Mouse (Mus musculus) frontal cortex, postnatal 14 days (tissue): ENCODE measurements around the gene Olfr1394.
"Not testable (repeated sequence)": the region's sequence is repeated elsewhere in the genome, so short reads cannot be mapped to it uniquely, and the experiment has no call there.

Source experiments
- DNase-seq, 2 experiments: peaks; one replicate each; pipeline ENCODE4 v3.0.0; 2022; ENCODE audit warnings: low spot score in 2 of 2

The Olfr1394 gene

DNA sequence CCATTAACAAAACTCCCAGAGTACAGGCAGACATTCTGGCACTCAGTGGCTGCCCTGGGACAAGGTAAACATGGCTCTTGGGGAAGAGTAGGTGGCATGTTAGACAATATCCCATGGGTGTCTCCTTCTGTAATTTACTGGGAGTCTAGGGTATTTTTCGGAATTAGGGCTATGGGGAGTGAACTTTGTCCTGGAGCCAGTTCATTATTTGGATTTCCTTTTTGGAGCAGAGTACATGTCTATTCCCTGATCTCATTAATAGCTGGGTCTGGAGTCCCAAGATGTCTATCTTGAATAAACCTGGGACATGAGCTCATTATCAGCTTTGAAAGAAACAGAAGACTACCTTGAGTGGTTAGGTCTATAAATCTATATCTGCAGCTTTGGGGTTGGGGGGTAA is at the start of gene Olfr1394:
TSS of gene Olfr1394 (plus strand) at position 301 of the 400 bp plus-strand sequence.
- DNase-seq, result no peak

DNA sequence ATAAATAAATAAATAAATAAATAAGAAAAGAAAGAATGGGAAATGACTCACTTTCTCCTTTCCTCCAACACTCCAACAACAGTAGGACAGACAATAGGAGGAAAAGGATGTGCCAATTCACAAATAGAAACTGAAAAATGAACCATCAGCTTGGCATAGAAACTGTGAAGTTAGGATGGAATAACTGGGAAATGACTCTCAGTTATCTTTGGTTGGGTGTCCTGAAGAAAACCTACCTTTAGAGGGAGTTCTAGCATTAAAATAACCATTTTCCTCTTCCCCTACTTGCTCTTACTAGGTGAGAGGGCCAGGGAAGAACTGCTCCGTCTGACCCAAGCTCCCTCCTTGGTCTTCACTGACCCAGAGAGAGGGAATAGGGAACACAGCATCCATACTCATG is 48.4 kb upstream of the Olfr1394 start:
- DNase-seq, result no peak

- DNase-seq, result no peak
Measured at GRCm38 (mm10) chr11:49107650-49108537, 46.3 kb upstream of the Olfr1394 start.

GRCm38 (mm10) chr11:49108833-49109232 is 45.3 kb upstream of the Olfr1394 start:
- DNase-seq, result no peak

DNA sequence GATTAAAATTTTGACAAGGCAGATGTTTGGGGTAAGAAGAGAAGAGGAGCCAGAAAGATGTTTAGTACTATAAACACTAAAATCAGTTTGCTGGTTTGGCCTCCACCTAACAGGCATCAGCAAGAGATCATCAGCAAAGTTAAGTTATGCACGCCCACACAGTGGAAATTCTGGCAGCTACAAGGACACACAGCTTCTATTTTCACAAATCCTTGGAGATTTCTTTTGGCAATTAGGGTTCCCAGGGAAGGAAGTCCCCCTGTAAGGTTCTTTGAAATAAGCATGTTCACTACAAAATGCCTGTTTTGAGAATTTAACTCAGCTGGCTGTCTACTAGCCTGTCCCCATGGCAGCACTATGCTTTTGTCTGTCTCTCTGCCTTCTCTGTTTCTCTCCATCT is 43.2 kb upstream of the Olfr1394 start:
- DNase-seq, result no peak

DNA sequence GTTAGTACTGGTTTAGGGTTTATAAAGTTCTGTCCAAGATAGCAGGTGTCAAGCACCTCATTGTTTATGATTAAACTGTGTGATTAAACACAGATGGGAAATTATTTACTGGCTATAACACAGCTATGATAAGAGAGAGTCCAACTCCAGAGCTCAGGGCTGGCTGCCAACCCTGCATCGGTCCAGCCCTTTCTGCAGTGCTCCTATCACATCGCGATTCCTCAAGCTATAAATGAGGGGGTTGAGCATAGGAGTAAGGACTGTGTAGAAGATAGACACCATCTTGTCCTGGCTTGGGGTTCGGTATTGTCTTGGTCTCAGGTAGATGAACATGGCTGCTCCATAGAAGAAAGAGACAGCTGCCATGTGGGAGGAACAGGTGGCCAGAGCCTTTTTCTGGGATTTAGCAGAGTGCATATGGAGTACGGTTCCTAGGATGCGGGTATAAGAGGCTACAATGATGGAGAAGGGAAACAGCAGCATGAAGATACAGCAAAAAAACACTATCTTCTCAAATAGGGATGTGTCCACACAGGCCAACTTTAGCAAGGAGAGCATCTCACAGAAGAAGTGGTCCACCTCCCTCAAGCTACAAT is 41.5 kb upstream of the Olfr1394 start:
- DNase-seq, result no peak

DNA sequence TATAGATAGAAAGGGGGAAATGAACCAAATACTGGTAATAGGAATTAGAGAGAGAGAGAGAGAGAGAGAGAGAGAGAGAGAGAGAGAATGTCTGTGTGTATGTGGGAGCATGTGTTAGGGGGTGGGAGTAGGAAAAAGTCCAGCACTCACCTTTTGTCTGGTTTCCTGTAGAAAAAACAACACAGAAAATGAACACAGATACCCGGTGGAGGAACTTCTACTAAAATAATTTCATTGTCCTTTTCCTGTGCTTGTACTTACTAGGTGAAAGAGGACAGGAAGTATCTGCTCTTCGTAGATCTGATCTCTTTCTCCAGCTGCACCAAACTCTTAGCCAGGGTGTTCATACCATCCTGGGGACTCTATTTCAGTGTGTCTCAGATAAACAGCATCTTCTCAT is 40.0 kb upstream of the Olfr1394 start:
- no peak for DNase-seq

DNA sequence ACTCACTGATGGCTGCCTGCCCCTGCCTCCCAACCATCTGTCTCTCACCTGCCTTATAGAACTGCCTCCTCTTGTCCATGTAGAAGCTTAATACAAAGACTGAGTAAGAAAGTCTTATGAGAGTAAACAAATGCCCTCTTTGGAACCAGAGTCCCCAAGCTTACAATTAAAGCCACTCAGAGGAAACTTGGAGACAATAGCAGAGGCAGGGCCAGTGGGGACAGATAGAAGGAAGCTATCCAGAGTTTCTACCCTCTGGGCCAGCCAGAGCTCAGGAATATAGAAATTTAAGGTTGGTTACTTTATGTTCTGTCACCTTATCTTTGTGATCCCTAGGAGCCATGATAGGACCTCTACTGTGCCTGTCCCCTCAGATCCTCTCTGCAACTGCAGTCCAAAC is 39.4 kb upstream of the Olfr1394 start, which contains the start of gene Olfr1396:
TSS of gene Olfr1396 (minus strand) at position 101 of the 400 bp plus-strand sequence.
- no peak for DNase-seq

- no peak for DNase-seq
Measured at GRCm38 (mm10) chr11:49119635-49120034, 34.5 kb upstream of the Olfr1394 start.

GRCm38 (mm10) chr11:49124169-49124568 is 30.0 kb upstream of the Olfr1394 start:
- no peak for DNase-seq

- DNase-seq, result no peak
Measured at GRCm38 (mm10) chr11:49141974-49142373, 12.2 kb upstream of the Olfr1394 start, which contains the start of gene Olfr1395. Gene Olfr1395 (plus strand): TSS chr11:49142274.

DNA sequence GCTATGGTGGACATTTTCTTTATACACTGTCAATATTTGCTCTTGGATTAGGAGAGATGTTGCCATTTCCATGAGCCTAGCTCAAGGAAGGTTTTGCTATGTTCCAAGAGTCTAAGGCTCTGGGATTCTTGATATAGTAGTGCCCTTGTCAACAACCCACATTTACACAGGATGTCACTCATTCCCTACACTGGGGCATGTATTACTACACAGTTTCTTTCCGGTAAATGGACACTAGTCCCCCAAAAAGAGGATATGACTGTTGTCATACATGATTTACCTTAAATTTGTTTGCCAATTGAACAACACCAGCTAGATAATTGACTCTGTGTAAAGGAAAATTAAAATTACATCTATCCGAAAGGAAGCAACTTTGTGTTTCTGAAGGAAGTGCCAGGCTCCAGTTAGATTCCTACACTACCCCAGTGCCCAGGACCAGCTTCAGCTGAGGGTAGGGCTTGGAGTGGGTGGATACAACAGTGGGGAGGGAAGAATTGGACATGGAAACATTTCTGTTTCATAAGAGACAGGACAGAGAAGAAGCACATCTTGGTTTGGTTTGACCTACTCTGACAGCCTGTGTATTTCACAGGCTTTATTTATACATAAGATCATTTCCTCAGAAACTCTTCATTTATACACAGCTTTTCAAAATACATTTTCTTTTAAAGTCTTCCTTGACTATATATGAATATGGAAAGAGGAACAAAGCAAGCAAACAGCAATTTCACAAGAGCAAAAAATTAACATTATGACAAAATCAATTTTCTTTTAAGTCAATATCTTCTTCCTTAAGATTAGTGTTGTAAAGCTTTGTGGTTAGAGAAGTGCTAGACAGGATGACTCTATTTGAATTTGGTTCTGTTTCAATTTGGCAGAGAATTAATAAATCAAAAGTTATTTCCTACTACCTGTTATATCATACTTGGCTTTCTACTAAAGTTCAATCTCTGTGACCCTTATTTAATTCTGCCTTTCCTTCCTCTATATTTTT is 2.9 kb downstream of the Olfr1394 start:
- no peak for DNase-seq

- no peak for DNase-seq
Measured at GRCm38 (mm10) chr11:49168839-49169611, 14.8 kb downstream of the Olfr1394 start.

DNA sequence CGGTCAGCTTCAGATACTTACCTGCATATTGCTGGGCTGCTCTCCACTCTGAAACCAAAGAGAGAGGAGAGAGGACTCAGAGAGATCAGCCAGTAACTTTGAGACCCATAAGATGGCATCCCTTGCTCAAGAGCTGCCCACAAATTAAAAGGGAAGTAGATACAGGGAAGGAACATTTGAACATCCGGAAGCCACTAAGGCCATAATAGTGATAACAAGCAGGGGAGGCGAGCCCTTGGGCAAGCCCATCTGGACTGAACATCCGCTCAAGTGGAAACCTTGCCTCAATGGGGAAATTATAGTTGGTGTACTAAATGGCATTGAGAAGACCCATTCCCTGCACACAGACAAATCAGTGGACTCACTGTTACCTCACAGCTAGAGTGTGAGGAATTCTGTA is 16.4 kb downstream of the Olfr1394 start:
- no peak for DNase-seq

GRCm38 (mm10) chr11:49175345-49175744 is 21.2 kb downstream of the Olfr1394 start:
- no peak for DNase-seq

DNA sequence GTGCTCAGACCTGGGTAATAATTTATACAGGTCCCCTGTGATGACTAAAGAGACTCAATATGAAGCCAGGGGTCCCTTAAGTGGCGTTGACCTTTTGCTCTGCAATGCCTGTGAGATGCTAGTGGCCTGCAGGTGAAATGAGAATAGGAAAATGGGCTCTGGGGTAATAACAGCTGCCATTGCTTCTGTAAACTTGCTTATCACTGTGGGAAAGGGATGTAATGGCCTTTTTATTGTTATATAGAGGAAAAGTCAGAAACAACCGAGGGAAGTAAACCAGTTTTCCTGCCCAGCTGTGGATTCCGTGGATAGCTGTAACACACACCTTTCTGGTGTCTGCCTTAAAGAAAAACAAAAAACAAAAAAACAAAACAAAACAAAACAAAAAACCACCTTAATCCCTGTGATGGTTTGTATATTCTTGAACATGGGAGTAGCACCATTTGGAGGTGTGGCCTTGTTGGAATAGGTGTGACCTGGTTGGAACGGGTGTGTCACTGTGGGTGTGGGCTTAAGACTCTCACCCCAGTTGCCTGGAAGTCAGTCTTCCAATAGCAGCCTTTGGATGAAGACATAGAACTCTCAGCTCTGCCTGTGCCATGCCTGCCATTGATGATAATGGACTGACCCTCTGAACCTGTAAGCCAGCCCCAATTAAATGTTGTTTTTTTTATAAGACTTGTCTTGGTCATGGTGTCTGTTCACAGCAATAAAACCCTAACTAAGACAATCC is 22.0 kb downstream of the Olfr1394 start:
- not testable (repeated sequence) for DNase-seq

GRCm38 (mm10) chr11:49183172-49183571 is 29.0 kb downstream of the Olfr1394 start:
- no peak for DNase-seq

- DNase-seq, result no peak
Measured at GRCm38 (mm10) chr11:49186452-49186851, 32.3 kb downstream of the Olfr1394 start.

DNA sequence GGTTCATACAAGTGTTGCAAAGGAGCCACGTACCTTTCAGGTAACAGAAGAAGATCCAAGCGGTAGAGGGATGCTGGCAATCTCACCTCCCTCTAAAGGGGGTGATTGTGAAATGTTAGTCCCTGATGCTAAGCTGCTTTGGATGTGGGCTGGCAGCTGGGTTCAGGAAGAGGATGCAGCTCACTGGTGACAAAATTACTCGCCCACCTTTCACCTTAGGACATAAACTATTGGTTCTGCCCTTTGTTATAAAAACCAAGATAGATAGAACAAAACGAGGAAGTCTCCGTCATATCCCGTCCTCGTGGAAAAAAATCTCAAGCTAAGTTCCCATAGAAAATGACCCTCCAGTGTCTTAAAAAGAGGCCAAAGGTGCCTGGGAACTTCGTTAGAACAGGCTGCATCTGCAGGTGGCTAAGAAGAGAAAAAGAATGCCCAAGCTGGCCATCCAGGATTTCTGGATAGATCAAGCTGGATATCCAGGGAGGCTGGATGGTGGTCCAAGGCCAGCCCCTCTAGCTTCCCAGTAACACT is 32.8 kb downstream of the Olfr1394 start, which contains the start of gene Btnl9:
TSS of gene Btnl9 (minus strand) at position 205 of the 534 bp plus-strand sequence.
- DNase-seq, result no peak

DNA sequence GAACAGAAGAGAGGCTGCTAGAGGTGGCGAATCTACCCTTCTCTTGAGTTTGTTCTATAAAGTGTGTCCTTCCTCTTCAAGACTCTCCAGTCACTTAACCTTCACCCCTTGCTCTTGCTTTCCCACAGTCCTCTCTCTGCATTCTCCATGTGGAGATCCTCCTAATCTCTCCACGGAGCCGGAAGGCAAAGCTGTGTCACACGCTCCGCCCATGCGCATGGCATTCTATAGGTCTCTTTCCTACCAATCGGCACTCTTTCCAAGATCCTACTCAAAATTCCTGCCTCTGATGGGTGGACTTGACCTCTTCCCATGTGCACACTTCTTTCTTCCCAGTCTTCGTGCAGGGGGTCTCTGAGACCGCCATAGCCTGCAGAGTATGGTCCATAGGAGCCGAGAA is 33.5 kb downstream of the Olfr1394 start:
- DNase-seq, result no peak
